ENCODE assay signal across 21 mouse cellular contexts in the genomic region with DNA sequence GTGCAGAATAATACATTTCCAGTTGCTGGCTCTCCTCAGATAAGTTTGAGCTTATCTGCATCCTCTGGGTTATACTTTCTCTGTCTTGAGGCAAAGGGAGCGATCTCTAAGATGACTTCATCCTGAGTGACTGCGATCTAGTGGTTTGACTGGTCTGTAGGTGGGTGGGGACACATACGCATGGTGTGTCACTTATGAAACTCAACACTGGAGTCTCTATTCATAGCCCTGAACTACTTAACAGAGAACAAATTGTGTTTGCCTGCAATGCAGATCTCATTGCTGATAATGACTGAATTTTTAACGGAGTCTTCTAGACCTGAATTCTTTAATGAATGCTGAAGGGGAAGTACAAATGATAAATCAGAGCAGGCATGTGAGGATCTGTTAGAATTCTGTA.
A peak's percentile ranks its signal among the peaks of the same experiment; 100 is the strongest.
DNase-seq lines count a peak whose midpoint lies in the region; ATAC-seq and TF ChIP-seq lines count a peak whose summit lies in the region.
"Had no signal": no experiment of that assay in that cellular context is flagged by ENCODE, and none has a peak within 500 bp of the region (broad histone marks: within the 10 kb centered on the region; RNA-seq: fewer than 3 reads in every experiment).

No protein-coding gene starts in this region.

- peak; percentile 62; the same call in 1 of the 2 replicates for ATAC-seq in frontal cortex, adult (ENCODE audit: low TSS enrichment)
- no peak for ATAC-seq in midbrain, embryonic 11.5 days (ENCODE audit: low FRiP score)
- no peak for ATAC-seq in midbrain, postnatal 0 days (ENCODE audit: low FRiP score)
- ATAC-seq: forebrain, embryonic 15.5 days; intestine, embryonic 16.5 days had no signal

- TF ChIP-seq CTCF in midbrain, postnatal 0 days (IDR thresholded peaks at IDR 0.05): no peak
- TF ChIP-seq CTCF in kidney, adult 2 months (conservative IDR thresholded peaks at IDR 0.05; ENCODE audit: insufficient read depth, insufficient read length, low read depth, low read length): no peak

- H3K9me3 ChIP-seq in midbrain, embryonic 11.5 days (ENCODE audit: control insufficient read depth, low read length): no peaks in the 10 kb centered on the region
- H3K9me3 ChIP-seq in midbrain, postnatal 0 days (ENCODE audit: low read length): no peaks in the 10 kb centered on the region
- H3K9me3 ChIP-seq: embryonic facial prominence, embryonic 13.5 days; forebrain, embryonic 15.5 days; heart, embryonic 15.5 days; hindbrain, embryonic 15.5 days had no signal

- no peak overlapping the region for H3K27ac ChIP-seq in midbrain, embryonic 11.5 days (ENCODE audit: low read depth, low read length)
- H3K27ac ChIP-seq in midbrain, postnatal 0 days (ENCODE audit: low read depth, low read length): no peak overlapping the region
- H3K27ac ChIP-seq in kidney, adult 2 months (ENCODE audit: insufficient read depth, low read depth, low read length): no peak overlapping the region
- H3K27ac ChIP-seq: embryonic facial prominence, embryonic 13.5 days; forebrain, embryonic 15.5 days; heart, embryonic 15.5 days; hindbrain, embryonic 15.5 days had no signal

- no peak overlapping the region for H3K4me2 ChIP-seq in midbrain, embryonic 11.5 days
- H3K4me2 ChIP-seq in midbrain, postnatal 0 days (ENCODE audit: low read depth, low read length, poor library complexity, severe bottlenecking): no peak overlapping the region
- H3K4me2 ChIP-seq: embryonic facial prominence, embryonic 13.5 days; forebrain, embryonic 15.5 days; heart, embryonic 11.5 days; heart, embryonic 15.5 days; hindbrain, embryonic 15.5 days had no signal

- no peak for TF ChIP-seq POLR2A in kidney, adult 2 months (IDR thresholded peaks at IDR 0.05; ENCODE audit: low read depth, low read length)

- no peaks in the 10 kb centered on the region for H3K36me3 ChIP-seq in midbrain, embryonic 11.5 days (ENCODE audit: control insufficient read depth, insufficient read depth, low read length)
- no peaks in the 10 kb centered on the region for H3K36me3 ChIP-seq in midbrain, postnatal 0 days (ENCODE audit: insufficient read depth, low read length)
- H3K36me3 ChIP-seq in kidney, adult 2 months (ENCODE audit: control insufficient read depth, insufficient read depth, low read length): no peaks in the 10 kb centered on the region
- H3K36me3 ChIP-seq: embryonic facial prominence, embryonic 13.5 days; forebrain, embryonic 15.5 days; G1E; heart, embryonic 15.5 days; hindbrain, embryonic 15.5 days had no signal

- H3K4me1 ChIP-seq in midbrain, embryonic 11.5 days (ENCODE audit: control insufficient read depth, insufficient read depth, low read length): no peaks in the 10 kb centered on the region
- H3K4me1 ChIP-seq in midbrain, postnatal 0 days (ENCODE audit: insufficient read depth, low read length): 0 out of 2 replicates have a peak, but pooled peaks cover 4% of the 10 kb centered on the region
- H3K4me1 ChIP-seq in kidney, adult 2 months (ENCODE audit: control insufficient read depth, insufficient read depth, low read length): no peaks in the 10 kb centered on the region
- H3K4me1 ChIP-seq: forebrain, embryonic 15.5 days; hindbrain, embryonic 15.5 days had no signal

- H3K9ac ChIP-seq in midbrain, embryonic 11.5 days (ENCODE audit: low read length): no peak overlapping the region
- H3K9ac ChIP-seq in midbrain, postnatal 0 days (replicated peaks; ENCODE audit: low read length, poor library complexity, severe bottlenecking): no peak overlapping the region
- H3K9ac ChIP-seq: embryonic facial prominence, embryonic 13.5 days; forebrain, embryonic 15.5 days; heart, embryonic 15.5 days; hindbrain, embryonic 15.5 days had no signal

- H3K4me3 ChIP-seq in midbrain, embryonic 11.5 days (ENCODE audit: low read depth, low read length): no peak overlapping the region
- H3K4me3 ChIP-seq in midbrain, postnatal 0 days (ENCODE audit: low read depth, low read length): no peak overlapping the region
- no peak overlapping the region for H3K4me3 ChIP-seq in kidney, adult 2 months (ENCODE audit: insufficient read depth, low read depth, low read length)
- H3K4me3 ChIP-seq: embryonic facial prominence, embryonic 13.5 days; erythroblast, embryonic 14.5 days; forebrain, embryonic 15.5 days; heart, embryonic 15.5 days; hindbrain, embryonic 15.5 days had no signal

- no peak for DNase-seq in frontal cortex, postnatal 14 days (ENCODE audit: low spot score in 2 of 2)
- DNase-seq in midbrain, embryonic 11.5 days (ENCODE audit: low spot score, missing footprints): peak; percentile 44
- DNase-seq in midbrain, postnatal 0 days (ENCODE audit: low spot score): no peak
- DNase-seq in brain, adult 2 months (ENCODE audit: low read depth, low spot score): peak; percentile 58
- DNase-seq in telencephalon, adult 2 months (ENCODE audit: low read depth, low spot score): peak; percentile 29
- no peak for DNase-seq in kidney, adult 2 months
- DNase-seq: cerebellum, adult 11-12 months; cerebellum, adult 9-10 months; cerebellum, postnatal 25 days; gastrocnemius, postnatal 10 days; heart, adult 18-20 months; heart, postnatal 36 days had no signal

- H3K27me3 ChIP-seq in midbrain, embryonic 11.5 days (ENCODE audit: control insufficient read depth, insufficient read depth, low read length): no peaks in the 10 kb centered on the region
- no peaks in the 10 kb centered on the region for H3K27me3 ChIP-seq in midbrain, postnatal 0 days (ENCODE audit: insufficient read depth, low read length)
- H3K27me3 ChIP-seq in kidney, adult 2 months (replicated peaks; ENCODE audit: control insufficient read depth, insufficient read depth, low read length): no peaks in the 10 kb centered on the region
- H3K27me3 ChIP-seq: forebrain, embryonic 15.5 days; heart, embryonic 15.5 days; hindbrain, embryonic 15.5 days had no signal

- WGBS in midbrain, embryonic 11.5 days: 94% methylated on average over 4 of the region's 4 CpGs
- 88% methylated on average over 4 of the region's 4 CpGs for WGBS in midbrain, postnatal 0 days
- 83% methylated on average over 4 of the region's 4 CpGs for WGBS in kidney, adult 2 months

Comparison
In these comparisons a context has a peak if more than half of its experiments do, and no peak if none do; other contexts are left out.
1. DNase-seq: peak in midbrain, embryonic 11.5 days (single experiment), brain, adult 2 months (single experiment) and telencephalon, adult 2 months (single experiment); none in frontal cortex, postnatal 14 days (0 of 2), midbrain, postnatal 0 days (single experiment) and kidney, adult 2 months (single experiment).